In the genomic region with DNA sequence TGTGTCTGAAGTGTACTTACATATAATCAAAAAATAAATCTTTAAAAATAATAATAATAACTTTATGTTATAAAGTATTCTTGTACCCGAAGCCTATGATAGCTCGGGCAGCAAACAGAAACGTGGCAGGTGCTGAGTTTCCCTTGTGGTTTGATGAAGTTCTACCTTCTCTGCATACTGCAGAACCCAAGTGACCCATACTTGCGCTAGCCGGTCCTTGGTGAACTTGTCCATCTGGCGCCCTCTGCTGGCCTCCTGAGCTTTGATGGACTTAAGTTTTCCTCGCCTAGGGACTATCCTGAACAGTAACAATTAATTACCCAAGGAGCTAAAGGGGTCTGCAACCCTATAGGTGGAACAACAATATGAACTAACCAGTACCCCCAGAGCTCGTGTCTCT, we compare ENCODE assay signal across 9 mouse cellular contexts. TPM values are rescaled to one million over a fixed set of nuclear protein-coding genes. Genes with fewer than 3 reads are reported as not detected.
DNase-seq lines count a peak whose midpoint lies in the region; ATAC-seq lines count a peak whose summit lies in the region.
"Had no signal": no experiment of that assay in that cellular context is flagged by ENCODE, and none has a peak within 500 bp of the region (broad histone marks: within the 10 kb centered on the region; RNA-seq: fewer than 3 reads in every experiment).

No protein-coding gene starts in this region.

- no peaks in the 10 kb centered on the region for H3K9me3 ChIP-seq in limb, embryonic 11.5 days (ENCODE audit: control insufficient read depth, low read length)
- H3K9me3 ChIP-seq: embryonic facial prominence, embryonic 12.5 days had no signal

- no peak overlapping the region for H3K27ac ChIP-seq in limb, embryonic 11.5 days (replicated peaks; ENCODE audit: low read depth, low read length)
- H3K27ac ChIP-seq: embryonic facial prominence, embryonic 12.5 days had no signal

- 45% methylated on average over 7 of the region's 8 CpGs for WGBS in limb, embryonic 11.5 days

- DNase-seq in left cerebral cortex, adult 18-20 months (ENCODE audit: low spot score in 2 of 2): peak; percentile 47 to 65
- DNase-seq in left cerebral cortex, adult 11 months (ENCODE audit: low spot score): no peak
- peak; percentile 72 to 81 for DNase-seq in adrenal gland, adult 18-20 months (ENCODE audit: low spot score in 2 of 2)
- DNase-seq in embryo, embryonic 10.5 days (ENCODE audit: low spot score): peak; percentile 77
- peak; percentile 80 for DNase-seq in heart, postnatal 4 days
- DNase-seq in limb, embryonic 11.5 days (ENCODE audit: low spot score): peak; percentile 74
- peak; percentile 38 to 57 for DNase-seq in right cerebral cortex, postnatal 10 days (ENCODE audit: low spot score in 2 of 2)
- no peak for DNase-seq in MN1 (ENCODE audit: low spot score)

- no peaks in the 10 kb centered on the region for H3K4me1 ChIP-seq in limb, embryonic 11.5 days (ENCODE audit: control insufficient read depth, insufficient read depth, low read length)
- H3K4me1 ChIP-seq: embryonic facial prominence, embryonic 12.5 days had no signal

- no peak for ATAC-seq in limb, embryonic 11.5 days (ENCODE audit: insufficient number of reproducible peaks, low FRiP score, low TSS enrichment, low read depth)

- no peak overlapping the region for H3K4me2 ChIP-seq in limb, embryonic 11.5 days (ENCODE audit: low read depth, severe bottlenecking)
- H3K4me2 ChIP-seq: embryonic facial prominence, embryonic 12.5 days had no signal

- H3K36me3 ChIP-seq in limb, embryonic 11.5 days (ENCODE audit: control insufficient read depth, insufficient read depth, low read length): no peaks in the 10 kb centered on the region
- H3K36me3 ChIP-seq: embryonic facial prominence, embryonic 12.5 days had no signal

- H3K27me3 ChIP-seq in limb, embryonic 11.5 days (ENCODE audit: control insufficient read depth, insufficient read depth, low read length): no peaks in the 10 kb centered on the region
- H3K27me3 ChIP-seq: embryonic facial prominence, embryonic 12.5 days had no signal

- H3K4me3 ChIP-seq in limb, embryonic 11.5 days (ENCODE audit: low read depth, low read length): no peak overlapping the region
- H3K4me3 ChIP-seq: embryonic facial prominence, embryonic 12.5 days had no signal

- no peak overlapping the region for H3K9ac ChIP-seq in limb, embryonic 11.5 days (ENCODE audit: low read length)
- H3K9ac ChIP-seq: embryonic facial prominence, embryonic 12.5 days had no signal

RNA-seq across cellular contexts. Expression of gene Prkaa2, which starts 12.7 kb away (rescaled TPM):
- total RNA-seq in left cerebral cortex, adult 18-20 months (2021): 10 to 100 TPM; 31.0 to 32.0 TPM
- 1 to 10 TPM; 7.6 to 8.3 TPM for total RNA-seq in adrenal gland, adult 18-20 months (2021)
- 10 to 100 TPM; 88.5 to 89.9 TPM for total RNA-seq in heart, postnatal 4 days (2021)
- 0.58 and 0.72 TPM in 2 replicates for polyA plus RNA-seq in limb, embryonic 11.5 days (2014; fragmentation: Nextera tagmentation; extraction: Ambion mirVana)

RNA-seq across cellular contexts. Expression of gene Plpp3, which starts 34.7 kb away (rescaled TPM):
- total RNA-seq in left cerebral cortex, adult 18-20 months (2021): 100 to 1,000 TPM; 164 to 176 TPM
- total RNA-seq in adrenal gland, adult 18-20 months (2021): 100 to 1,000 TPM; 234 to 351 TPM
- 10 to 100 TPM; 46.0 to 47.7 TPM for total RNA-seq in heart, postnatal 4 days (2021)
- 76.1 and 81.8 TPM in 2 replicates for polyA plus RNA-seq in limb, embryonic 11.5 days (2014; fragmentation: Nextera tagmentation; extraction: Ambion mirVana)

Comparison
In these comparisons a context has a peak if more than half of its experiments do, and no peak if none do; other contexts are left out.
1. DNase-seq: peak in left cerebral cortex, adult 18-20 months (2 of 2), adrenal gland, adult 18-20 months (2 of 2), embryo, embryonic 10.5 days (single experiment), heart, postnatal 4 days (single experiment), limb, embryonic 11.5 days (single experiment) and right cerebral cortex, postnatal 10 days (2 of 2); none in left cerebral cortex, adult 11 months (single experiment) and MN1 (single experiment).